In genomic region chr2:66220954-66221353, GRCm38 (mm10) we compare ENCODE assay signal across 24 mouse cellular contexts.
"Had no signal": no experiment of that assay in that cellular context is flagged by ENCODE, and none has a peak within 500 bp of the region (broad histone marks: within the 10 kb centered on the region; RNA-seq: fewer than 3 reads in every experiment).

No protein-coding gene starts in this region.

- ATAC-seq: liver, embryonic 12.5 days; liver, postnatal 0 days; lung, postnatal 0 days; midbrain, embryonic 13.5 days; midbrain, embryonic 15.5 days; midbrain, embryonic 16.5 days had no signal

- H3K27me3 ChIP-seq: limb, embryonic 12.5 days; limb, embryonic 13.5 days; limb, embryonic 15.5 days; liver, embryonic 12.5 days; liver, embryonic 13.5 days; liver, embryonic 15.5 days; lung, embryonic 15.5 days; megakaryocyte, embryonic 14.5 days; midbrain, embryonic 12.5 days; midbrain, embryonic 13.5 days; midbrain, embryonic 15.5 days had no signal

- DNase-seq: left cerebral cortex, postnatal 4 days; liver; liver, embryonic 13.5 days; liver, postnatal 0 days; lung, adult 18-20 months; lung, adult 2 months; lung, embryonic 14.5 days; lung, postnatal 10 days; lung, postnatal 14 days; lung, postnatal 36 days; lung, postnatal 4 days; midbrain, embryonic 14.5 days had no signal
